Mouse (Mus musculus) kidney, postnatal 0 days (tissue): ENCODE results near the gene Ldb3. TPM values are rescaled to one million over a fixed set of nuclear protein-coding genes. Genes with fewer than 3 reads are reported as not detected.

Experiments used
- ATAC-seq: fragments of 200-750 bp; cut with Nextera tagmentation; replicated peaks from 2 replicates; pipeline ENCODE4 v1.8.0; 2017; ENCODE audit warnings: low read depth, moderate number of reproducible peaks, moderate TSS enrichment, moderate library complexity; ENCODE audit not compliant: low FRiP score
- DNase-seq: peaks from one replicate; pipeline ENCODE4 v3.0.0-alpha.2; 2016; ENCODE audit warnings: low spot score
- H3K27ac ChIP-seq: fragments of 300-500 bp; sonication (generic); 2 replicates; pipeline ENCODE4 v1.5.1; 2014; ENCODE audit warnings: mild to moderate bottlenecking
- H3K27me3 ChIP-seq: fragments of 300-500 bp; sonication (generic); 2 replicates; pipeline ENCODE4 v1.6.1; 2014; ENCODE audit warnings: low read length, mixed read lengths; ENCODE audit not compliant: insufficient read depth
- H3K36me3 ChIP-seq: fragments of 300-500 bp; sonication (generic); 2 replicates; pipeline ENCODE4 v1.6.1; 2014; ENCODE audit warnings: low read length, mixed read lengths; ENCODE audit not compliant: insufficient read depth
- H3K4me1 ChIP-seq: fragments of 300-500 bp; sonication (generic); replicated peaks from 2 replicates; pipeline ENCODE4 v1.6.1; 2014; ENCODE audit warnings: antibody characterized with exemption, low read length, mixed read lengths; ENCODE audit not compliant: insufficient read depth
- H3K4me2 ChIP-seq: fragments of 300-500 bp; sonication (generic); 2 replicates; pipeline ENCODE4 v1.6.1; 2014; ENCODE audit warnings: mild to moderate bottlenecking, low read length, moderate library complexity, mixed read lengths
- H3K4me3 ChIP-seq: fragments of 300-500 bp; sonication (generic); replicated peaks from 2 replicates; pipeline ENCODE4 v1.5.1; 2014; ENCODE audit warnings: low read depth, low read length
- H3K9ac ChIP-seq: fragments of 300-500 bp; sonication (generic); 2 replicates; pipeline ENCODE4 v1.6.1; 2014; ENCODE audit warnings: low read depth, low read length
- H3K9me3 ChIP-seq: fragments of 300-500 bp; sonication (generic); replicated peaks from 2 replicates; pipeline ENCODE4 v1.6.1; 2016; ENCODE audit warnings: low read length, inconsistent platforms, mixed read lengths
- CTCF ChIP-seq: IDR thresholded peaks from 2 replicates; pipeline ENCODE4 v1.5.1; 2016; ENCODE audit warnings: antibody characterized with exemption, low read depth, mild to moderate bottlenecking, moderate library complexity
- WGBS: fragments of 180-500 bp; shearing (Covaris S2); extraction: QIAGEN DNeasy Blood & Tissue Kit; methylation state at CpG from one replicate; pipeline ENCODE4 v1.1.7; 2014; 5-methylcytosine and 5-hydroxymethylcytosine counted together
- polyA plus RNA-seq: library from polyadenylated mRNA; unstranded; fragments of >200 nt; fragmentation: Nextera tagmentation; extraction: Ambion mirVana; gene quantifications from 2 replicates; pipeline ENCODE4 v1.2.1, GENCODE M21; 2015

Ldb3 gene
- polyA plus RNA-seq, 1 experiment from 2014 or later = 0.50 TPM

- no peaks in the 10 kb centered on the region for H3K9me3 ChIP-seq
- H3K9ac ChIP-seq = no peak overlapping the region
- DNase-seq (no peak), ATAC-seq (no peak)
- 55% methylated on average over 3 of the region's 3 CpGs for WGBS
- H3K36me3 ChIP-seq = no peaks in the 10 kb centered on the region
- H3K27me3 ChIP-seq = no peaks in the 10 kb centered on the region
- H3K27ac ChIP-seq = no peak overlapping the region
- no peak overlapping the region for H3K4me2 ChIP-seq
- TF ChIP-seq CTCF = no peak
- H3K4me3 ChIP-seq = no peak overlapping the region
- H3K4me1 ChIP-seq = peaks cover 2% of the 10 kb centered on the region; the same call in 1 of the 2 replicates
Observed at GRCm38 (mm10) chr14:34497346-34497745, 91.1 kb downstream of the Ldb3 start.

DNA sequence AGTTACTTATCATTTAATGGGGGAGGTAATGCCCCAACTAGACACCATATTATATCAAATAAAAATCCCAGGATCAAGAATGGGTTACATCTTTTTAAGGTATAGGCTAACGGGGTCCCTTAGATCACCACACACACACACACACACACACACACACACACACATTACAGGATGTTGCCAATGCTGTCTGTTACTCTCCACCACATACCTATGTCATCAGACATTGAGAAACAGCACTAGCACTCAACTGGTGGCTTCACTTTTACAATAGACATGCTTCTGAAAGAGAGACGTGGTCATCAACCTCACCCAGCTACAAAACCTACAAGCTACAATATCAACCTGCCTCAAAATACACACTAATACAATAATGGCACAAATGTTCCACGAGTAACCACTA is 94.8 kb downstream of the Ldb3 start:
- DNase-seq (no peak), ATAC-seq (no peak)
- Histone ChIP-seq H3K27me3 (no peaks in the 10 kb centered on the region), H3K4me1 (peaks cover 2% of the 10 kb centered on the region; the same call in 1 of the 2 replicates), H3K4me3 (no peak overlapping the region), H3K4me2 (no peak overlapping the region), H3K36me3 (no peaks in the 10 kb centered on the region), H3K9ac (no peak overlapping the region), H3K9me3 (no peaks in the 10 kb centered on the region), H3K27ac (no peak overlapping the region)
- TF ChIP-seq CTCF = no peak
- 84% methylated on average over 3 of the region's 3 CpGs for WGBS

DNA sequence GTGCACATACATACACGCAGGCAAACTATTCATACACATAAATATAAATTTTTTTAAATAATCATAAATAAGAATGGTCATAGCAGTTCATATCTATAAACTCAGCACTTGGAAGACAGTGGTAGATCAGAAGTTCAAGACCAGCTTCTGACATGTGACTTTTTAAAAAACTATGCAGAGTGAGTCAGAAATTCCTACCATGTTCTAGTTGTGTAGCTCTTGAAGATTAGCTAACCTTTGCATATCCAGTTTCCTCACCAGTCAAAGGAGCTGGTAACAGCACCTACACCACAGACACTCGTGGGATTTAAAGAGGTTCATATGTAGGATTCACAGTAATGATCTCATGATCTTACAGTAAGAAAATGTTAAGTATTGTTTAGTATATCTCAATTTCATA is 95.8 kb downstream of the Ldb3 start:
- Histone ChIP-seq H3K4me3 (no peak overlapping the region), H3K4me2 (no peak overlapping the region), H3K27ac (no peak overlapping the region), H3K4me1 (peaks cover 8% of the 10 kb centered on the region; the same call in 1 of the 2 replicates), H3K9me3 (no peaks in the 10 kb centered on the region), H3K36me3 (no peaks in the 10 kb centered on the region), H3K27me3 (no peaks in the 10 kb centered on the region), H3K9ac (no peak overlapping the region)
- DNase-seq (no peak), ATAC-seq (no peak)
- 71% methylated on average over 2 of the region's 2 CpGs for WGBS
- no peak for TF ChIP-seq CTCF

GRCm38 (mm10) chr14:34490965-34491364 is 97.5 kb downstream of the Ldb3 start:
- H3K9ac ChIP-seq = no peak overlapping the region
- H3K9me3 ChIP-seq = no peaks in the 10 kb centered on the region
- peaks cover 9% of the 10 kb centered on the region; the same call in 1 of the 2 replicates for H3K4me1 ChIP-seq
- WGBS = 55% methylated on average over 1 of the region's 1 CpGs
- no peak for DNase-seq
- no peaks in the 10 kb centered on the region for H3K36me3 ChIP-seq
- no peak for ATAC-seq
- TF ChIP-seq CTCF = no peak
- H3K27ac ChIP-seq = no peak overlapping the region
- no peak overlapping the region for H3K4me2 ChIP-seq
- no peaks in the 10 kb centered on the region for H3K27me3 ChIP-seq
- no peak overlapping the region for H3K4me3 ChIP-seq

GRCm38 (mm10) chr14:34489928-34490327 is 98.6 kb downstream of the Ldb3 start:
- DNase-seq (no peak), ATAC-seq (no peak)
- 58% methylated on average over 2 of the region's 2 CpGs for WGBS

DNA sequence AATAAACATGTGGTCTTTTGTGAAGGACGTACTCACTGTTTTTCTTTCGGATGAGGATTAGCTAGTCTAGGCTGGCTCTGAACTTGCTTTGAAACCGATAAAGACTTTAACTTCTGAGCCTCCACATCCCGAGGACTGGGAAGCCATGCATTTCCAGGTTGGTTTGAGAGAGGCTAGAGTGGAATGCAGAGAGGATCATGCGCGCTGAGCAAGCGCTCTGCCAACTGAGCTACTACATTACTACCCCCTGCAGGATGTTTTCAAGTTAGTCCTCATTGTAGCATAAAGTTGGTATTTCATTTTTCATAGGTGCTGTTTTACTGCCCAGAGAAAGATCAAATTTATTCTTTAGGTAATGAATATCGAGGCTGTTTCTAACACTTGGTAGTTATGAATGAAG is 102.3 kb downstream of the Ldb3 start:
- no peak for DNase-seq
- H3K9me3 ChIP-seq = no peaks in the 10 kb centered on the region
- ATAC-seq = no peak

More at GRCm38 (mm10) chr14:34489928-34490327, 98.6 kb downstream of the Ldb3 start:
- H3K4me3 ChIP-seq = no peak overlapping the region
- no peak overlapping the region for H3K4me2 ChIP-seq
- TF ChIP-seq CTCF = no peak
- peaks cover 9% of the 10 kb centered on the region; the same call in 1 of the 2 replicates for H3K4me1 ChIP-seq
- H3K27me3 ChIP-seq = no peaks in the 10 kb centered on the region
- H3K27ac ChIP-seq = no peak overlapping the region
- no peaks in the 10 kb centered on the region for H3K9me3 ChIP-seq
- no peaks in the 10 kb centered on the region for H3K36me3 ChIP-seq
- no peak overlapping the region for H3K9ac ChIP-seq

More for the DNA sequence above, 102.3 kb downstream of the Ldb3 start:
- H3K27ac ChIP-seq = no peak overlapping the region
- H3K9ac ChIP-seq = no peak overlapping the region
- WGBS = 66% methylated on average over 8 of the region's 8 CpGs
- no peak; the same call in 1 of the 2 replicates for TF ChIP-seq CTCF
- peaks cover 7% of the 10 kb centered on the region; the same call in 1 of the 2 replicates for H3K4me1 ChIP-seq
- H3K36me3 ChIP-seq = no peaks in the 10 kb centered on the region
- H3K4me2 ChIP-seq = no peak overlapping the region
- H3K4me3 ChIP-seq = no peak overlapping the region
- H3K27me3 ChIP-seq = no peaks in the 10 kb centered on the region
